Mouse (Mus musculus): ENCODE data around the gene Narfl.

- TF ChIP-seq CTCF (IDR thresholded peaks at IDR 0.05) (no peak), EP300 (IDR thresholded peaks at IDR 0.05) (no peak)
Measured at GRCm38 (mm10) chr17:25808028-25808427, 34.5 kb downstream of the Narfl start.
